Mouse (Mus musculus) kidney, postnatal 0 days (tissue): ENCODE data around the gene 1700102P08Rik. TPM values are rescaled to one million over a fixed set of nuclear protein-coding genes. Genes with fewer than 3 reads are reported as not detected.

Source experiments
- ATAC-seq: fragments of 200-750 bp; cut with Nextera tagmentation; replicated peaks from 2 replicates; pipeline ENCODE4 v1.8.0; 2017; ENCODE audit warnings: low read depth, moderate number of reproducible peaks, moderate TSS enrichment, moderate library complexity; ENCODE audit not compliant: low FRiP score
- DNase-seq: peaks from one replicate; pipeline ENCODE4 v3.0.0-alpha.2; 2016; ENCODE audit warnings: low spot score
- H3K27ac ChIP-seq: fragments of 300-500 bp; sonication (generic); 2 replicates; pipeline ENCODE4 v1.5.1; 2014; ENCODE audit warnings: mild to moderate bottlenecking
- H3K27me3 ChIP-seq: fragments of 300-500 bp; sonication (generic); 2 replicates; pipeline ENCODE4 v1.6.1; 2014; ENCODE audit warnings: low read length, mixed read lengths; ENCODE audit not compliant: insufficient read depth
- H3K36me3 ChIP-seq: fragments of 300-500 bp; sonication (generic); 2 replicates; pipeline ENCODE4 v1.6.1; 2014; ENCODE audit warnings: low read length, mixed read lengths; ENCODE audit not compliant: insufficient read depth
- H3K4me1 ChIP-seq: fragments of 300-500 bp; sonication (generic); replicated peaks from 2 replicates; pipeline ENCODE4 v1.6.1; 2014; ENCODE audit warnings: antibody characterized with exemption, low read length, mixed read lengths; ENCODE audit not compliant: insufficient read depth
- H3K4me2 ChIP-seq: fragments of 300-500 bp; sonication (generic); 2 replicates; pipeline ENCODE4 v1.6.1; 2014; ENCODE audit warnings: mild to moderate bottlenecking, low read length, moderate library complexity, mixed read lengths
- H3K4me3 ChIP-seq: fragments of 300-500 bp; sonication (generic); replicated peaks from 2 replicates; pipeline ENCODE4 v1.5.1; 2014; ENCODE audit warnings: low read depth, low read length
- H3K9ac ChIP-seq: fragments of 300-500 bp; sonication (generic); 2 replicates; pipeline ENCODE4 v1.6.1; 2014; ENCODE audit warnings: low read depth, low read length
- H3K9me3 ChIP-seq: fragments of 300-500 bp; sonication (generic); replicated peaks from 2 replicates; pipeline ENCODE4 v1.6.1; 2016; ENCODE audit warnings: low read length, inconsistent platforms, mixed read lengths
- CTCF ChIP-seq: IDR thresholded peaks from 2 replicates; pipeline ENCODE4 v1.5.1; 2016; ENCODE audit warnings: antibody characterized with exemption, low read depth, mild to moderate bottlenecking, moderate library complexity
- WGBS: fragments of 180-500 bp; shearing (Covaris S2); extraction: QIAGEN DNeasy Blood & Tissue Kit; methylation state at CpG from one replicate; pipeline ENCODE4 v1.1.7; 2014; 5-methylcytosine and 5-hydroxymethylcytosine counted together
- polyA plus RNA-seq: library from polyadenylated mRNA; unstranded; fragments of >200 nt; fragmentation: Nextera tagmentation; extraction: Ambion mirVana; gene quantifications from 2 replicates; pipeline ENCODE4 v1.2.1, GENCODE M21; 2015

Gene 1700102P08Rik
- polyA plus RNA-seq, 1 experiment from 2014 or later = 0.66 TPM

GRCm38 (mm10) chr9:108386816-108387215 lies 5.8 kb upstream of the 1700102P08Rik start:
- H3K27ac ChIP-seq = no peak overlapping the region
- no peak for DNase-seq
- no peak overlapping the region for H3K4me3 ChIP-seq
- H3K36me3 ChIP-seq = peaks cover 76% of the 10 kb centered on the region
- no peak for TF ChIP-seq CTCF
- H3K9ac ChIP-seq = no peak overlapping the region
- 74% methylated on average over 4 of the region's 4 CpGs for WGBS
- H3K4me1 ChIP-seq = no peaks in the 10 kb centered on the region
- H3K27me3 ChIP-seq = no peaks in the 10 kb centered on the region
- H3K9me3 ChIP-seq = no peaks in the 10 kb centered on the region
- no peak overlapping the region for H3K4me2 ChIP-seq
- no peak for ATAC-seq

GRCm38 (mm10) chr9:108388601-108389000 lies 4.0 kb upstream of the 1700102P08Rik start:
- WGBS = 72% methylated on average over 10 of the region's 10 CpGs
- no peaks in the 10 kb centered on the region for H3K9me3 ChIP-seq
- DNase-seq (no peak), ATAC-seq (no peak)
- no peak for TF ChIP-seq CTCF
- no peaks in the 10 kb centered on the region for H3K4me1 ChIP-seq
- H3K27me3 ChIP-seq = no peaks in the 10 kb centered on the region
- H3K27ac ChIP-seq = no peak overlapping the region
- peaks cover 75% of the 10 kb centered on the region for H3K36me3 ChIP-seq
- H3K4me3 ChIP-seq = no peak overlapping the region
- no peak overlapping the region for H3K4me2 ChIP-seq
- H3K9ac ChIP-seq = no peak overlapping the region

GRCm38 (mm10) chr9:108389220-108389619 lies 3.4 kb upstream of the 1700102P08Rik start:
- H3K27ac ChIP-seq = no peak overlapping the region
- H3K36me3 ChIP-seq = peaks cover 69% of the 10 kb centered on the region
- no peak for DNase-seq
- ATAC-seq = no peak
- no peak overlapping the region for H3K9ac ChIP-seq
- no peak overlapping the region for H3K4me2 ChIP-seq
- WGBS = 77% methylated on average over 6 of the region's 6 CpGs
- H3K9me3 ChIP-seq = no peaks in the 10 kb centered on the region
- H3K4me1 ChIP-seq = no peaks in the 10 kb centered on the region
- H3K27me3 ChIP-seq = no peaks in the 10 kb centered on the region
- no peak for TF ChIP-seq CTCF
- no peak overlapping the region for H3K4me3 ChIP-seq

DNA sequence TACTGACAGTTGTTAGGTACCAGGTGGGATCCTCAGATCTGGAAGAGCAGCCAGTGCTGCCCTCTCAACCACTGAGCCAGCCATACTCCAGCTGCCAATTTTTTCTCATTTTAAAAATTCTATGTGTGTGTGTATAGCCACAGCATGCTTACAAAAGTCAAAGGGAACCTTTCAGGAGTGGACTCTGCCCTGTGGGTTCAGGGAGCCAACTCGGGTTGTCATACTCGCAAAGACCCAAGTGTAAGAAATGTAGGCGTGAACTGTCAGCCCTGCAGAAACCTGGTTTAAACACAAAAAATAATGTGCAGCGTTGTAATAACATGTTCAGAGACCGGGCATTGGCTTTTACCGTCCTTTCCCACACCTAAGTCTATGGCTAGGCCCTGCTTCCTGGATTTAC lies 1.6 kb downstream of the 1700102P08Rik start:
- Histone ChIP-seq H3K9me3 (no peaks in the 10 kb centered on the region), H3K4me3 (no peak overlapping the region), H3K4me1 (no peaks in the 10 kb centered on the region), H3K4me2 (no peak overlapping the region), H3K36me3 (peaks cover 29% of the 10 kb centered on the region), H3K27ac (no peak overlapping the region), H3K9ac (no peak overlapping the region), H3K27me3 (no peaks in the 10 kb centered on the region)
- no peak for TF ChIP-seq CTCF
- ATAC-seq = no peak
- WGBS = 92% methylated on average over 6 of the region's 6 CpGs
- DNase-seq = no peak

- Histone ChIP-seq H3K27me3 (no peaks in the 10 kb centered on the region), H3K9ac (no peak overlapping the region), H3K4me2 (no peak overlapping the region), H3K36me3 (peaks cover 24% of the 10 kb centered on the region), H3K4me3 (no peak overlapping the region), H3K4me1 (no peaks in the 10 kb centered on the region), H3K27ac (no peak overlapping the region), H3K9me3 (no peaks in the 10 kb centered on the region)
- no peak for ATAC-seq
- TF ChIP-seq CTCF = no peak
- 90% methylated on average over 1 of the region's 1 CpGs for WGBS
- no peak for DNase-seq
Observed at GRCm38 (mm10) chr9:108395427-108395826, 2.8 kb downstream of the 1700102P08Rik start.

DNA sequence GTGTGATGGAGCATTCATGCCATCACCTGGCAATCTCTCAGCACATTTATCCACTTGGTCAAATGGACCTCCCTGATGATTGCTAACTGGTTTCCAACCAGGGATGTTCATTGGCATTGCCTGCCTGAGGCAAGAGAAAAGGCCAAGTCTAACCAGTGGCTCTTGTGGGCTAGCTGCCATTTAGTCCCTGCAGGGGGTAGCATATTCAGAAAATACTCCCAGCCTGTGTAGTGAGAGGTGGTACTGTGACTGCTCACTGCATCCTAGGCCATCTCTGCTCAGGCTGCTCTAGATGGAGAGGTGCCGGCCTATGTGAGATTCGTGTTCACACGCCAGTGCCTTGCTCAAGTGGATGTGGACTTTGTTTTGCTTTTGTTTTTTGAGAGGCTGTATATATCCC lies 5.7 kb downstream of the 1700102P08Rik start:
- no peak for ATAC-seq
- Histone ChIP-seq H3K36me3 (peaks cover under 1% of the 10 kb centered on the region; the same call in 1 of the 2 replicates), H3K4me3 (no peak overlapping the region), H3K4me2 (no peak overlapping the region), H3K9me3 (no peaks in the 10 kb centered on the region), H3K27me3 (no peaks in the 10 kb centered on the region), H3K9ac (no peak overlapping the region), H3K4me1 (no peaks in the 10 kb centered on the region), H3K27ac (no peak overlapping the region)
- DNase-seq = no peak
- WGBS = 90% methylated on average over 3 of the region's 3 CpGs
- no peak for TF ChIP-seq CTCF
